Mouse (Mus musculus) CH12.LX (cell line): ENCODE measurements around the gene Ankrd36. TPM values are rescaled to one million over a fixed set of nuclear protein-coding genes. Genes with fewer than 3 reads are reported as not detected.

Source experiments
- DNase-seq: peaks from one replicate; pipeline ENCODE4 v3.0.0-alpha.2; 2013; ENCODE audit errors: extremely low read depth
- H3K27ac ChIP-seq: 2 replicates; pipeline ENCODE4 v1.5.1; 2012; ENCODE audit warnings: low read depth, mild to moderate bottlenecking, control low read depth, moderate library complexity; ENCODE audit not compliant: insufficient read depth
- H3K27me3 ChIP-seq: replicated peaks from 2 replicates; pipeline ENCODE3; 2012; ENCODE audit warnings: inconsistent platforms
- H3K36me3 ChIP-seq, 2 experiments: replicated peaks in 1 of 2; 2 replicates each; pipeline versions ENCODE3 to v1.6.1; 2012; ENCODE audit warnings: inconsistent platforms in 1 of 2, low read length in 1 of 2, mild to moderate bottlenecking in 1 of 2, mixed read lengths in 1 of 2, moderate library complexity in 1 of 2; ENCODE audit not compliant: control insufficient read depth in 1 of 2, insufficient read depth in 1 of 2
- H3K4me1 ChIP-seq, 2 experiments: 2 replicates each; pipeline ENCODE4 v1.6.1; 2012; ENCODE audit warnings: inconsistent platforms in 1 of 2, moderate library complexity in 1 of 2; ENCODE audit not compliant: insufficient read depth in 2 of 2, control insufficient read depth in 1 of 2
- H3K4me2 ChIP-seq: 2 replicates; pipeline ENCODE4 v1.6.1; 2012; ENCODE audit warnings: low read depth, mild to moderate bottlenecking, control low read depth; ENCODE audit not compliant: poor library complexity, insufficient read depth, severe bottlenecking
- H3K4me3 ChIP-seq, 3 experiments: fragments of 150-350 bp in 1 of 3; sonication (generic) in 1 of 3; replicated peaks in 1 of 3; 2 replicates each; pipeline versions ENCODE3 to v1.5.1; 2011 to 2012; ENCODE audit warnings: low read depth in 2 of 3, low read length in 2 of 3, mild to moderate bottlenecking in 2 of 3, moderate library complexity in 2 of 3, control low read depth in 1 of 3, improper control_type of control experiment in 1 of 3, inconsistent platforms in 1 of 3, mixed read lengths in 1 of 3; ENCODE audit not compliant: poor library complexity in 1 of 3
- H3K79me2 ChIP-seq: replicated peaks from 2 replicates; pipeline ENCODE4 v1.6.1; 2012; ENCODE audit warnings: mild to moderate bottlenecking, moderate library complexity; ENCODE audit not compliant: control insufficient read depth, poor library complexity, insufficient read depth, severe bottlenecking; ENCODE audit errors: extremely low read depth
- H3K9ac ChIP-seq: 2 replicates; pipeline ENCODE4 v1.6.1; 2012; ENCODE audit warnings: low read depth, mild to moderate bottlenecking, control low read depth, moderate library complexity; ENCODE audit not compliant: insufficient read depth
- H3K9me3 ChIP-seq: replicated peaks from 2 replicates; pipeline ENCODE3; 2012; ENCODE audit warnings: low read length, inconsistent platforms, mixed read lengths
- BHLHE40 ChIP-seq: IDR thresholded peaks from 2 replicates; pipeline ENCODE4 v1.6.1; 2011; ENCODE audit warnings: mild to moderate bottlenecking, low read depth, low read length, improper control_type of control experiment
- CHD1 ChIP-seq: IDR thresholded peaks from 2 replicates; pipeline ENCODE4 v1.6.1; 2012; ENCODE audit warnings: low read depth, low read length, improper control_type of control experiment, inconsistent platforms
- CTCF ChIP-seq, 2 experiments: IDR thresholded peaks in 1 of 2; conservative IDR thresholded peaks in 1 of 2; 2 replicates each; pipeline ENCODE4 v1.5.1; 2011 to 2012; ENCODE audit warnings: low read depth in 2 of 2, low read length in 2 of 2, improper control_type of control experiment in 1 of 2, inconsistent platforms in 1 of 2, mild to moderate bottlenecking in 1 of 2, moderate library complexity in 1 of 2
- E2F4 ChIP-seq: IDR thresholded peaks from 2 replicates; pipeline ENCODE4 v1.6.1; 2011; ENCODE audit warnings: low read depth, low read length, improper control_type of control experiment; ENCODE audit not compliant: insufficient replicate concordance
- ETS1 ChIP-seq: conservative IDR thresholded peaks from 2 replicates; pipeline ENCODE4 v1.6.1; 2012; ENCODE audit warnings: low read depth, mild to moderate bottlenecking, inconsistent platforms, low read length, improper control_type of control experiment, moderate library complexity
- IRF4 ChIP-seq: IDR thresholded peaks from 2 replicates; pipeline ENCODE4 v1.6.1; 2014; ENCODE audit warnings: low read depth, mild to moderate bottlenecking, inconsistent platforms, low read length, improper control_type of control experiment
- JUN ChIP-seq: IDR thresholded peaks from 2 replicates; pipeline ENCODE4 v1.6.1; 2011; ENCODE audit warnings: low read depth, mild to moderate bottlenecking, low read length, improper control_type of control experiment, moderate library complexity; ENCODE audit not compliant: insufficient read depth
- JUND ChIP-seq: conservative IDR thresholded peaks from 2 replicates; pipeline ENCODE4 v1.6.1; 2011; ENCODE audit warnings: low read depth, low read length, improper control_type of control experiment
- KAT2A ChIP-seq: IDR thresholded peaks from 2 replicates; pipeline ENCODE4 v1.6.1; 2012; ENCODE audit warnings: low read length, improper control_type of control experiment, inconsistent platforms; ENCODE audit not compliant: insufficient replicate concordance
- MAFK ChIP-seq: IDR thresholded peaks from 2 replicates; pipeline ENCODE4 v1.6.1; 2011; ENCODE audit warnings: low read length, improper control_type of control experiment; ENCODE audit not compliant: insufficient replicate concordance
- MAZ ChIP-seq: IDR thresholded peaks from 2 replicates; pipeline ENCODE4 v1.6.1; 2012; ENCODE audit warnings: low read depth, mild to moderate bottlenecking, inconsistent platforms, low read length, improper control_type of control experiment, moderate library complexity
- MEF2A ChIP-seq: IDR thresholded peaks from 2 replicates; pipeline ENCODE4 v1.6.1; 2014; ENCODE audit warnings: low read depth, mild to moderate bottlenecking, inconsistent platforms, low read length, improper control_type of control experiment, borderline replicate concordance
- MXI1 ChIP-seq: IDR thresholded peaks from 2 replicates; pipeline ENCODE4 v1.6.1; 2011; ENCODE audit warnings: mild to moderate bottlenecking, low read depth, low read length, improper control_type of control experiment
- NELFE ChIP-seq: IDR thresholded peaks from 2 replicates; pipeline ENCODE4 v1.6.1; 2011; ENCODE audit warnings: low read depth, low read length, improper control_type of control experiment
- NRF1 ChIP-seq: IDR thresholded peaks from 2 replicates; pipeline ENCODE4 v1.6.1; 2014; ENCODE audit warnings: low read depth, mild to moderate bottlenecking, inconsistent platforms, low read length, improper control_type of control experiment, moderate library complexity
- PAX5 ChIP-seq: IDR thresholded peaks from 2 replicates; pipeline ENCODE4 v1.6.1; 2012; ENCODE audit warnings: low read length, inconsistent platforms, mixed read lengths
- POLR2A ChIP-seq: IDR thresholded peaks from 2 replicates; pipeline ENCODE4 v1.6.1; 2011; ENCODE audit warnings: low read depth, mild to moderate bottlenecking, improper control_type of control experiment, low read length
- RAD21 ChIP-seq: IDR thresholded peaks from 2 replicates; pipeline ENCODE4 v1.6.1; 2011; ENCODE audit warnings: low read depth, mild to moderate bottlenecking, low read length, improper control_type of control experiment, moderate library complexity
- RCOR1 ChIP-seq: conservative IDR thresholded peaks from 2 replicates; pipeline ENCODE4 v1.6.1; 2012; ENCODE audit warnings: low read depth, mild to moderate bottlenecking, inconsistent platforms, low read length, improper control_type of control experiment
- SIN3A ChIP-seq: IDR thresholded peaks from 2 replicates; pipeline ENCODE4 v1.6.1; 2012; ENCODE audit warnings: low read length, improper control_type of control experiment, inconsistent platforms
- SMC3 ChIP-seq: IDR thresholded peaks from 2 replicates; pipeline ENCODE4 v1.6.1; 2011; ENCODE audit warnings: low read depth, low read length, improper control_type of control experiment
- TBP ChIP-seq: conservative IDR thresholded peaks from 2 replicates; pipeline ENCODE4 v1.6.1; 2011; ENCODE audit warnings: low read depth, low read length, improper control_type of control experiment
- TCF12 ChIP-seq: IDR thresholded peaks from 2 replicates; pipeline ENCODE4 v1.6.1; 2014; ENCODE audit warnings: low read depth, mild to moderate bottlenecking, inconsistent platforms, low read length, improper control_type of control experiment
- UBTF ChIP-seq: IDR thresholded peaks from 2 replicates; pipeline ENCODE4 v1.6.1; 2012; ENCODE audit warnings: low read depth, mild to moderate bottlenecking, inconsistent platforms, low read length, improper control_type of control experiment, moderate library complexity
- ZC3H11A ChIP-seq: IDR thresholded peaks from 2 replicates; pipeline ENCODE4 v1.6.1; 2012; ENCODE audit warnings: low read depth, mild to moderate bottlenecking, inconsistent platforms, low read length, improper control_type of control experiment
- ZMIZ1 ChIP-seq: IDR thresholded peaks from 2 replicates; pipeline ENCODE4 v1.6.1; 2012; ENCODE audit warnings: low read depth, mild to moderate bottlenecking, inconsistent platforms, low read length, improper control_type of control experiment
- ZNF384 ChIP-seq: IDR thresholded peaks from 2 replicates; pipeline ENCODE4 v1.6.1; 2012; ENCODE audit warnings: low read depth, low read length, improper control_type of control experiment, inconsistent platforms
- dilution Hi-C: fragments of 300-500 bp; cut with MboI; formaldehyde crosslinking; loops from 2 replicates; pipeline ENCODE4 v1.14.3; 2020; ENCODE audit warnings: low sequenced_read_pairs; ENCODE audit not compliant: extremely low pct_unique_long_range_greater_than_20kb, extremely low pct_ligation_motif_present
- in situ Hi-C: fragments of 300-500 bp; cut with MboI; formaldehyde crosslinking; loops from 3 replicates; pipeline ENCODE4 v1.14.3; 2019; ENCODE audit warnings: low sequenced_read_pairs, low pct_ligation_motif_present, low pct_unique_long_range_greater_than_20kb, mixed read lengths
- polyA plus RNA-seq: library from polyadenylated mRNA; unstranded; fragments of >175 nt; gene quantifications from 2 replicates; pipeline ENCODE4 v1.2.1, GENCODE M21; 2012; ENCODE audit warnings: low read depth; ENCODE audit not compliant: insufficient read length
- total RNA-seq, 2 experiments: library from RNA; depleted of rRNA; stranded (reverse); fragments of 300-350 nt in 1 of 2; fragments of >200 nt in 1 of 2; gene quantifications; 2 replicates each; pipeline ENCODE4 v1.2.3; 2012 to 2014

The Ankrd36 gene
- total and polyA plus RNA-seq, 3 experiments = not detected

- no peaks in the 10 kb centered on the region for H3K27me3 ChIP-seq
- no peak overlapping the region for H3K9ac ChIP-seq
- dilution Hi-C loops = no loop called here
- no peak for DNase-seq
- H3K79me2 ChIP-seq = peaks cover 13% of the 10 kb centered on the region
- H3K4me2 ChIP-seq = no peak overlapping the region
- no peak for TF ChIP-seq JUN
- no peak for TF ChIP-seq BHLHE40
- no peak for TF ChIP-seq IRF4
- TF ChIP-seq RCOR1 = no peak
- TF ChIP-seq NELFE = no peak
- no peak for TF ChIP-seq MAFK
- TF ChIP-seq MEF2A = no peak
- TF ChIP-seq E2F4 = no peak
- no peak for TF ChIP-seq MAZ
- no peak for TF ChIP-seq ZMIZ1
- TF ChIP-seq ZNF384 = no peak
- no peak for TF ChIP-seq SMC3
- TF ChIP-seq JUND = no peak
- TF ChIP-seq KAT2A = no peak
- TF ChIP-seq ZC3H11A = no peak
- no peak for TF ChIP-seq SIN3A
- TF ChIP-seq UBTF = no peak
- no peak; the same call in 1 of the 2 replicates for TF ChIP-seq POLR2A
- no peak for TF ChIP-seq CHD1
- TF ChIP-seq RAD21 = no peak
- no peaks in the 10 kb centered on the region for H3K9me3 ChIP-seq
- H3K4me3 ChIP-seq = no peak overlapping the region
- peaks cover 8 to 38% of the 10 kb centered on the region in 2 experiments for H3K4me1 ChIP-seq
- H3K36me3 ChIP-seq = peaks cover 77 to 99% of the 10 kb centered on the region in 2 experiments
- no peak overlapping the region for H3K27ac ChIP-seq
- in situ Hi-C loops = no loop called here
These were observed 40.6 kb upstream of the Ankrd36 start for GRCm38 (mm10) chr11:5528841-5529240.

GRCm38 (mm10) chr11:5530172-5530571 lies 39.3 kb upstream of the Ankrd36 start:
- no peak for DNase-seq
- H3K27ac ChIP-seq = no peak overlapping the region
- no peak for TF ChIP-seq BHLHE40
- TF ChIP-seq NRF1 = no peak
- no peak for TF ChIP-seq TCF12
- no peak for TF ChIP-seq ZMIZ1
- no peak for TF ChIP-seq MXI1
- TF ChIP-seq NELFE = no peak
- TF ChIP-seq TBP = no peak
- no peak for TF ChIP-seq CTCF (conservative IDR thresholded peaks at IDR 0.05 in 1 of 2, IDR thresholded peaks at IDR 0.05 in 1 of 2; ENCODE audit: low read depth in 2 of 2, low read length in 2 of 2)
- TF ChIP-seq SMC3 = no peak
- TF ChIP-seq ETS1 = no peak
- TF ChIP-seq RCOR1 = no peak
- TF ChIP-seq ZC3H11A = no peak
- TF ChIP-seq MAZ = no peak
- TF ChIP-seq ZNF384 = no peak
- no peak for TF ChIP-seq CHD1
- TF ChIP-seq PAX5 = no peak
- TF ChIP-seq E2F4 = no peak
- TF ChIP-seq, all 38 proteins: peak for 0
- Histone ChIP-seq H3K27me3 (no peaks in the 10 kb centered on the region), H3K79me2 (peaks cover 6% of the 10 kb centered on the region), H3K36me3 (peaks cover 74 to 99% of the 10 kb centered on the region in 2 experiments), H3K9me3 (no peaks in the 10 kb centered on the region), H3K9ac (no peak overlapping the region), H3K4me2 (no peak overlapping the region), H3K4me1 (peaks cover 0 to 26% of the 10 kb centered on the region in 2 experiments; a peak in 3 of 4 replicates), H3K4me3 (no peak overlapping the region)
- in situ Hi-C loops = no loop called here
- dilution Hi-C loops = no loop called here
